Mouse (Mus musculus): ENCODE results near the gene Olr1.

Olr1 gene

DNA sequence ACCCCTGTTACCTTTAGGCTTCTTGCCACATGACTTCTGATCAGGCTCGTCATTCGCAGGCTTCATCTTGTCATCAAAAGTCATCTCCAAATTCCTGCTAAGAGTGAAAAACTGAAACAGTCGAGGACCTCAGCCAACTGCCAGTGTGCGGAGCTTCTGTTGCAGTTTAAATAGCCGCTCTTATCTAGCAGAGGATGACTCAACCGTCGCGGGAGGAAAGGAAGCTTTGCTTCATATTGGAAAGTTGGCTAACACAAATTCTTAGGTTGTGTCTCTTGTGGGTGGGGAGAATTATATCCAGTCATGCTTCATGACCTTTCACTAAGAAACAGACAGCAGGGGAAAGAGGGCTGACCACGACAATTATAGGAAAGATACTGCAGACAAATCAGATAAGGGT lies at the start of gene Olr1:
Olr1 (minus strand) TSS at position 142 of the 400 bp plus-strand sequence.
- no peak for DNase-seq

DNA sequence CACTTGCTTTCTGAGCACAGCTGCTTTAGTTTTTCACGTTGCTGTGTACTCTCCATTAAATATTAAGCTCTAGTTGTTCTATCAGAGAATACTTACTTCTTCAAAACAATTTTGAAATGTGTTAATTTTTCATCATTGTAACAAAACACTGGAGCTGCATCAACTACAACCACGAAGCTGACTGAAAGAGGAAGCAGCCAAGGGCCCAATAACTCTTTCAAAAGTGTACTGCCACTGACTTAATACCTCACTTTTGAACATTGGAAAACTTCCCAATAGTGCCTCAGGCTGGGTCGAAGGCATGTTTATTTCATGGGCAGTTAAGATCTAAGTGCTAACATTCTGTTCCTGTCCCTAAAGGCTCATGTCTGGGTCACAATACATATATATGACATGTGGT lies 41.0 kb upstream of the Olr1 start:
- no peak for DNase-seq

DNA sequence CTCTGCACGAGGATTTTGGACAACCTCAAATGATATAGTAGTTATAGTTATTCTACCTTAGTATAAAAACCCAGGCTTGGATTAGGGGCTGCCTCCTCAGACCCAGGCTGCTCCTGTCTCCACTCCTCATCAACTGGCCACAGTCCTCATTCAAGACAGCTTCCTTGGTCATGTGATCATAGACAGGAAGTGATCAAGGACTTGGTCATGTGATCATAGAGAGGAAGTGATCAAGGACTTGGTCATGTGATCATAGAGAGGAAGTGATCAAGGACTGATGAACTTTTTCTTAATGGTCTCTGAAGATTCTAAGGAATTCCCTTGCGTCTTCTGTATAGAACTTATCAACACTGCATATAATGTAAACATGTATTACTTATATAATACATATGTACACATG lies 40.3 kb upstream of the Olr1 start:
- no peak for DNase-seq

DNA sequence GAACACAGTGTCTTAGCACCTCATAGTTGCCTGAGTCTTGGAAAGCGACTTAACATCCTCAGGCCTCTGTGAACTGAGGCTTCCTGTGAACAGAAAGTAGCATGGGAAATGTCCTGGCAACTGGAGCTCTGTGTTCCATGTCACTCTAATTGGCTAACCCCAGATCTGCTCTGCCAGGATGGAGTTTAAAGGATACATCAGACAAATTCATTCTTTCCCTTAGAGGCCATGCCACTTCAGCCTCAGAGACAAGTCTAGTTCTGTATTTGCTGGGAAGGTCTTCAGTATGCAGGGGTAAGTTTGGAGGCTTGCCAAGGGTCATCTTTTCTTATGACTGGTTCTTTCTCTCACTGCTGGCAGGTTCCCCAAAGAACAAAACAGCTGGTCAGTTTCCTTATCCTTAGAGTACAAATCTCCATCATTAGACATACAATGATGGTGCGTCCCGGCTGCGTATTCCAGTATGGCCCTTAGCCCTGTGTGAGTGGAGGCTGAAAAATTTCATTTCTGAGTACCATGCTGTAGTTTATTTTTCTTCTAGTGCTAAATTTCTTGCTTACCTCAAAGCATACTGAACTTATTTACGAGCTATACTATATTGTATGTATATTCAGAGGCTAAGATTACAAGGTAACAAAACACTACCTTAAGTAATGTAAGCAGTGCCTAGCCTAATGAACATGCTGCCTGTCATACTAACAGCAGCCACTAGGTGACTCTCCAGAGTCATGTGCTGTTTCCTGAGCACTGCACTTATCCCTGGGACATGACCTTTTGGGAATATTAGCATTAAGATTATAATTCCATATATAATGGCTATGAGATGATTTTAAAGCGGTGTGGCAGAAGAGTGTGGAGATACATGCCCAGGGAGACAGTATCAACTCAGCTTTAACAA lies 37.0 kb upstream of the Olr1 start:
- DNase-seq: peak; percentile 73

DNA sequence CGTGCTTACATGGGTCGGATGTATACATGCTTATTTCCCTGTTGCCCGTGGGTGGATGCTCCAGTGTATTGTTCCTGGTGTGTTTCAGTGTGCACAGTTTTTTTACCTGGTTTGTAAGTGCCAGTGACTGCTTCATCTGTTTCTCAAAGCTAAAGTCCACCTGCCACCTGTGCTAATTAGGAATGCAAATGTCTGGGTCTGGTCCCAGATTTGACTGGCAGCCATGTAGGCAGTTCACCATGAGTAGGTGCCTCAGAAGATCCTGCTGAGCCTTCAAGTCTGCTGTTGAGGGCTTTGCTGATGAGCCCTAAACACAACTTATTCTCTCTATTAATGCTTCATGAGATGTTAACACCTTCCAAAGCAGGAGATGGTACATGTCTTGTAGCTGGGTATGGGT lies 35.6 kb upstream of the Olr1 start:
- DNase-seq: no peak

DNA sequence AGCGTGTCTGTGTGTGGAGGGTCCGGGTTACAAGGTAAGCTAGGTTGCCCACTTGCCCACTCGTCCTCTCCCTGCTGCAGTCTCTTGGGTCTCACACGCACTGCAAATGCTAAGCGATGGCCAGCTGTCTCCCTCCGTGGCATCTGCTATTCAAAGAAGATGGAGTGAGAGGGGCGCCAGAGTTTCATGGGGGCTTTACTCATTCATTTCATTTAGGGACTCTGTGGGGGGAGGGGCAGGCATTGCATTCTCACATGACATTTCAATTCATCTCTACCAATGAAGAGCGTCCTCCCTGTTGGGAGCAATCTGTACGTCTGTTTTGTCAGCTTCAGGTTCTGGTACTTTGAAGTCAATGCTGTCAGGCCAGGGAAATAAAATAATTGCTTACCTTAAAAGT lies 35.0 kb upstream of the Olr1 start:
- DNase-seq: no peak

DNA sequence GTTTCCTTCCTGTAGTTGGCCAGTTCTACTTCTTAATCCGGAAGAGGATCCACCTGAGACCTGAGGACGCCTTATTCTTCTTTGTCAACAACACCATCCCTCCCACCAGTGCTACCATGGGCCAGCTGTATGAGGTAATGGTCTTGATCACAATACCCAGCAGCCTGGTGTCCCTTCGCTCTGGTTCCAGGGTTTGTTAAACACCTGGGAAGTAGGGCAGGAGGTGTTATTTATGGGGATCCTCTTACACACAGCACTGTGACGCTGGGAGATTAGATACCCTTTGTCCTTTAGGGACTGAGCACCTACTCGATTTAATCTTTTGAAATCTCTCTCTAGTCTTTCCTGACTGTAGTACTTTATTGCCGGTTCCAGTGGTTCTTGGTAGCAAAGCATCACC lies 31.6 kb upstream of the Olr1 start:
- DNase-seq: no peak

DNA sequence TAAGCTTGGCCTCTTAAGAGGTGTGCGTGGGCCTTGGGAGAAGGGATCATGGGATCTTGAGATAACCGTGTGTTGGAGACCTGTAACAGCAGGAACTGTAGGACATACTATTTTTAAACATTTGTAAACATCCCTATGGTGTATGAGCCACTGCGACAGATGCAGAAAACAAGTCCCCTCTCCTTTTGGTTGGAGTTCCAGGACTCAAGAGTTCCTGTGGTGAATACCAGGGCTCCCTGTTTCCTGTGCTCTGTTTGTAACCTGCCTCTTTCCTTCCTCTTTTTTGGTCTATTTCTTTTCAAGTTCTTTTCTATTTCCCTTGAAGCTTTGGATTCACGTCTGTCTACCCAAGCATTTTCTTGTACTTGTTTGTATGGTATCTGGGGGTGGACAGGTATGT lies 28.8 kb upstream of the Olr1 start:
- DNase-seq: no peak

DNA sequence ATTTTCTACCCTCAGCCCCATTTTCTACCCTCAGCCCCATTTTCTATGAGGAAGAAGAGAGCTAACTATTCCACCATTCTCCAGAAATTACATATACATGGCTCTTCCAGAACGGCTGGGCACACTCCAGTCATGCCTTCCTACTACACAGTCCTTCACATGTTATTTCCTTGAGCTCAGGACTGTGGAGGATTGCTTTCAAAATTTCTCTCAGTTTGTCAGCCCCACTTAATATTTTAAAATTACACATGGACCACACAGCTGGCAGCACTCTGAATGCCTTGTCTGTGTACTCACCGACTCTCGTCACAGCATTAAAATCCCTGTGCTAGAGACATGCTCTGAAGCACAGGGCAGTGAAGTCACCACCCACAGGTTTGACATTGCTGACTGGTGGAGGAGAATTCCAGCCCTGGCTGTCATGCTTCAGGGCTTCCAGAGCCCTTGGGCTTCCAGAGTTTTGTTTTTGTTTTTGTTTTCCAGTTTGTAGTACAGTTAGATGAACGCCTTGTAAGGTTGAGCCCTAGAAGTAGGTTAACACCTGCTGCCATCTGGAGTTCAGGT lies 27.7 kb upstream of the Olr1 start:
- DNase-seq: no peak

DNA sequence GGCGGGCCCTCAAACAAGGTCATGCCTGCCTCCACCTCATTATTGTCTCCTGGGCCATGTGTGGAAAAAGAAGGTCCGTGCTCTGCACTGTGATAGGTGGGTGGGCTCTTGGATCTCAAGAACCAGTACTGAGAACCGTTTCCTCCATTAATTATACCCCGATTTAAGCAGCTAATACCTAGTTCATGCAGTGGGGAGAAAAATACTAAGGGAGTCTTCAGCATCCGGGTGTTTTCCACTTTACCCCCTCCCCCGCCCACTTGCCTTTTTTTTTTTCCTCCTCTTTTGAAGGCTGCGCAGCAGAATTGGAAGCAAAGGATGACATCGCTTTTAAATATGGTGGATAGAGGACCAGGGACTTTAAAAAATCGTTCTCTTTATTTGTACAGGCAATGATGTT lies 27.1 kb upstream of the Olr1 start:
- no peak for DNase-seq

DNA sequence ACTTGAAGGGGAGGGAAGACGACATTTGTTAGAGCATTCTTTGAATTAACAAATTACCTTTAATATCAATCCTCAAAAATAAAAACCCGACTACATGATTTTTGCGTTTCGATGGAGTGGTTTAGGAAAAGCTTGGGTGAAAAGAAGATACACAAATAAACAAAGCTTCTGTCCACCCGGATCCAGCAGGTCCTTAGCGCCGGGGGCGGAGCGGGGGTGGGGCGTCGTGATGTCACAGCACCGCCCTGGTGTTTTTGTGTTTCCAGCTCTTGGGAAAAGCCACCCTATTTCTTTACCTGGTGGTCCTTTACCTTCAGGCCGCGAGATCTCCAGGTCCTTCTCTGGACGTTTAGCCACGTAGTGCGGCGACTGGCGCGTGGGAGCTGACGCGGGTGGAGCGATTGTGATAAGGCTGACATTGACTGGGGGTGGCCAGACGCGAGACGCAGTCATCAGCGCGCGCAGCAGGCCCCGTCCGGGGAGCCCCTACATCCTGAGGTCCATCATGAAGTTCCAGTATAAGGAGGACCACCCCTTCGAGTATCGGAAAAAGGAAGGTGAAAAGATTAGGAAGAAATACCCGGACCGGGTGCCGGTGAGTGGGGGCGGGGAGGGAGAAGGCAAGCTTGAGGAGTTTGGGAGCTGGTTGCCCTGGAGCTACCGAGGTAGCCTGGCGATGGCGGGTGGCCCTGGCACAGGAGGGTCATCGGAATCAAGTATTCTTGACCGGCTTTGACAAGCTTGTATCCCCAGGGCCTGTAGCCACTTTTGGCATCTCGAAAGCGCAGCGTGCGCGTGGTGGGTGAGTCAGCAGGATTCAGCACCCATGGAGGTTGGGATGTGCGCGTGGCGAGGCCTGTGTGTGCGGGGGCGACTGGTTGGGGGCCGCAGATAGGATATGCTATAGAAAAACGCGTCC lies 26.2 kb upstream of the Olr1 start, which contains the start of gene Gabarapl1:
Gabarapl1 (plus strand) TSS at position 219 of the 919 bp plus-strand sequence.
- DNase-seq: peak; percentile 88

DNA sequence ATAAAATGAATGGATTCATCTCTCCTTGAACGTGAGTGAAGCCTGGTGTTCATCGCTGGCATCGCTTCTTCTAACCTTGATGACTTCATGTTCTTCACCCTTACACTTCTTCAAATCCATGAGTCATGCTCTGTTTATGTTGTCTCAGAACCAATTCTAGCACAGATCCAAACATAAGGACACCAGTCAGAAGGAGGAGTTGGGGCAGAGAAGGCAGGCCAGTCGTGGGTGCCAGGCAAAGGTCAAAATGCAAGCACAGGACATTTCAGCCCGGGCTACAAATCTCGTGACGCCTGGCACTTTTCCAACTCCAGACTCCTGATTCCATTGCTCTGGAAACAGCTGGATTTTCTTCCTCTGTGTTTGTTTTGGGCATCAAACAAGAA lies 25.6 kb upstream of the Olr1 start:
- DNase-seq: peak; percentile 85

DNA sequence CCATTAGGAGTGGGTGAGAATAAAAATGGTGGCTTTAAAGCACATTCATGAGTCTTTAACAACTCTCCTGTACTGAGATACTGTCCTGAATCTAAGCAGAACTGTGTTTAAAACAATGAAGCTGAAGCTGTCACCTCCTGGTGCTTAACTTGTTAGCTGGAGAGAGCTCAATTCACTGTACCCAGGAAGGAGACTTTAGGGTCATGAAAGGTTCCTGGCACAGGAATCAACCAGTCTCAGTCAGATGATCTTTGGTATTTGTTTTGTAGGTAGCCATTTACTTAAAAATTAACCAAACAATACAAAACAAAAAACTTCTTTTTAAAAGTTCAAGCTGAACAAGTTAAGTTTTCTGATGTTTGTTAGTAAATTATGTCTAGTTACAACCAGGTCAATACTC lies 23.3 kb upstream of the Olr1 start:
- no peak for DNase-seq

DNA sequence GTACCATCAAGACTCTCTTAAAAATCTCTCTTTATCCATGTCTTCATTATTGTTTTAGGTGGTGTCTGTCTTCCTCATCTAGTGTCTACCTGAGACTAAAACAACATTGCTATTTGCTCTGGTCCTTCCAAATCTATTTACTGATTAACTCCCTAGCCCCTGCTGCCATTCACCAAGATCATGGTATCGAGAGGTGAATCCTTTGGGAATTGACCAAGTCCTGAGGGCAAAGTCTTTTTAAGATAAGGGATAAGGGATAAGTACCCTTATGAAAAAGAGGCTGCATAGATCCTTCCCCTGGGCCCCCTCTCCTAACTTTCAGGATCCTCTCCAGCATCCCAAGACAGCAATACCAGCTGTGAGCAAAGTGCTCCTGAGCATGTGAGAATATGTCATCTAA lies 22.6 kb upstream of the Olr1 start:
- DNase-seq: no peak

DNA sequence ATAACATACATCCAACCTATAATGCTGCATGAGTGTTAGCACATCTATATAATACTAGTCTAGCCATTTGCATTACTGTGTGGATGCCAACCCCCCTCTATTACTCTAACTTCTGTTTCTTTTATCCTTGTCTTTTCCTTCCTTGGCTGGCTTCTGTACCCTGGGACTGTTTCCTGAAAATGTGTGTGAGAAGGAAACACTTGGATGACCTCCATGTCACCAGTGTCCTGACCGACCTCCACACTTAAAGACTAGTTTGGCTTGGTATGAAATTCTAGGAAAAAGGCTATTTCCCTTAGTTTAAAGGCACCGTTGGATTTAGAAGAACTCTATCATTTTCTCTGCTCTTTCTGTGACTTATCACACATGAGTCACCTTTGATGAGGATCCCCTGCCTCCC lies 20.5 kb upstream of the Olr1 start:
- no peak for DNase-seq

DNA sequence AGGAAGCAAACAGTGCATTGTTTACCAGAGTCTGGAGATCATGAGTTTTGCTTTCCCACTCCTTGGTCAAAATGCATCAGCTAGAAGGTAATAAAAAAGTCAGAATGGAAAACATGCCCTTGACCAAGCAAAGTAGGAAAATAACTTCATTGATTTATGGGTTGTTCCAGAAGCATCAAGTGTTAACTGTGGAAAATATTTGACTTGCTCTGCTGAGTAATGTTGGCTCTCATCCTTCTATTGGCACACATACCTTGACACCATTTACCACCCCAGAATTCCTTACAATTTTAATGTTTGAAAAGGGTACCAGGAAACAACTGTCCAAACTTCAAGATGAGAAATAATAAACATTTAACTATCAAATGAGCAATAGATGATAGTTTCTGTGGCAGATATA lies 19.1 kb upstream of the Olr1 start:
- no peak for DNase-seq

DNA sequence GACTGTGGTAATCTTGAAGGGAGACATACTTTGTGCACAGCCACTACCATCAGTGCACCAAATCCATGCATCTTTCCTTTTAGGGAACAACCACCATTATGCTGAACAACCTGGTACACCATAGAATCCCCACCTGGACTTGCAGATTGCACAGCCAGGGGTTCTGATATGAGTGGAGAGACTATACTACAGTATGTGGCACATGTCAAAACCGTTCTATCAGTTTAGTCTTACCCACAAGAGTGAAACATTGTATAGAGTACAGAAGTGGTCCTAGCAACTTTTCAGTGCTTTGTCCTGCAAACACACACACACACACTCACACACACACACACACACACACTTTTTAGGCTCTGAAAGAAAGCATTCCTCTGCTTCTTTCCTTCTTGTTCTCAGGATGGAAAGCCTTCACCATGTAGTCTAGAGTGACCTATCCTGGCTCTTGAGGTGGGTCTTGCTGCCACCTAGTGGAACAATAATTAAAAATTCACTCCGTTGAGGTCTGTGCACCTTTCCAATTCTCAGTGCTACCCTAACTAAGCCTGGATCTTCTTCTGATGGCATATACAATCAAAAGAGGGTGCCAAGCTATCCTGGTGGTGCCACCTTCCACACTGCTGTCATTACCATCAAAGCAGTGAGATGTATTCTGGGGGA lies 10.9 kb upstream of the Olr1 start:
- peak; percentile 58 for DNase-seq

DNA sequence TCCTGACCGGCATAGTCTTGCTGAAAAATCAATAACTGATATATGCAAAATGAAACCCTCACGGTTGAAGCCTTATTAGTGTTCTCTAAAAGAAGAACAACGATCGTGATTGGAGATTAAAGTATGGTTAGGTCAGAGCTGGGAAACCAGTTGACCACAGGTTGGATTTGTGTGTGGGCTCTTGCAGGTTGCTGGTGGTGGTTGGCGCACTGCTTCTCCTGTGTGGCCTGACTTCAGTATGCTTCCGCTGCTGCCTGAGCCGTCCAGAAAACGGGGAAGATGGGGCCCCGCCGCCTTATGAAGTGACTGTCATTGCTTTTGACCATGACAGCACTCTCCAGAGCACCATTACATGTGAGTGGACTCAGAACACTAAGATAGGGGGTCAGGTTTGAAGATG lies 9.4 kb upstream of the Olr1 start:
- no peak for DNase-seq

DNA sequence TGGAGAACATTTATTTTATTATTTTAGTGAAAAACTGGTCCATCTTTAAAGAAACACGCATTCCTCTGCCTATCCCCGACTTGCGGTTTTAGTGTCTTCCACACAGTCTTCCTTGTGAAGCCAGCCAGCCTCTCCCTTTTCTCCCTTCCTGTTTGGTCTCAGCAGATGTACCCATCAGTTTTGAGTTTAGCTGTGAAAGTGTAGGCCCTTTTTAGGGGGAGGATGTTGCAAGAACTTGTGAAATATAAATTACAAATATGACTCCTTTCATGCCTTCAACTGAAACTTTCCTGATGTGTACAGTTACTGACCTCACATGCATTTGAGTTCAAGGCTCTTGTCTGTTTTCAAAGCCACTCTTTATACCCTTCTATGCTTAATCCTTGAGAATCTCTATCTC lies 8.1 kb upstream of the Olr1 start:
- no peak for DNase-seq

DNA sequence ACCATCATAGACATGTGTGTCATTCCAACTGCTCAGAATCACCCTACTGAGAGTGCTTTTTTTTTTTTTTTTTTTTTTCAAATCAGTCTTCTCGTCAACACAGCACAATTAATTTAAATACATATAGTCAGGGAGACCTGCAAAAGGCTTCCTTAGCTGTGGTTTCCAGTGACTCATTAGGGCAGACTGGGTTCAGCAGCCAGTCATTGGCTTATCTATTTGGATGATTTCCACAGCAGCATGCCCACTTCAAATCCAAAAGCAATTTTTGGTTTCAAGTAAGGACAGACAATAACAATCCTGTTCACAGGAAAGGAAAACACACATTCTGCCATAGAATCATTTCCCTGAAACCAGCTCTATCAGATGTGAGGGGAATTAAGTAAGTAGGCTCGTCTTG lies 7.4 kb upstream of the Olr1 start:
- no peak for DNase-seq

DNA sequence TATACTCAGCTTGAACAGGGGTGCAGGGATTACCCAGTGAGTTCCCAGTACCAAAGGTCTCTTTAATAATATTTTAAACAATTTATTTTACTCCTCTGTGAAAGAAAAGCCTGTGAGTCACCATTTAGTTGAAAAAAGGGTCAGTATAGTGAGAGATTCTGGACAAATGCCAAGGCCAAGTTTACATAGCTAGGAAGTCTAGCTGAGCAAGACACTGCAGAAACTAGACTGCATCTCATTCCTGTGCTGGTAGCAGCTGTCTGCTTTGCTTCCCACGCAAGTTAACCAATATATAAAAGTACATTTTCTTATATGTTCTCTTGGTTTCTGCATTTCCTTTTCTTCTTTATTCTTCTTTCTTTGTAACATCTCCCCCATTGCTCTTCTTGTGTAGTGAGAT lies 6.4 kb upstream of the Olr1 start:
- peak; percentile 59 for DNase-seq

DNA sequence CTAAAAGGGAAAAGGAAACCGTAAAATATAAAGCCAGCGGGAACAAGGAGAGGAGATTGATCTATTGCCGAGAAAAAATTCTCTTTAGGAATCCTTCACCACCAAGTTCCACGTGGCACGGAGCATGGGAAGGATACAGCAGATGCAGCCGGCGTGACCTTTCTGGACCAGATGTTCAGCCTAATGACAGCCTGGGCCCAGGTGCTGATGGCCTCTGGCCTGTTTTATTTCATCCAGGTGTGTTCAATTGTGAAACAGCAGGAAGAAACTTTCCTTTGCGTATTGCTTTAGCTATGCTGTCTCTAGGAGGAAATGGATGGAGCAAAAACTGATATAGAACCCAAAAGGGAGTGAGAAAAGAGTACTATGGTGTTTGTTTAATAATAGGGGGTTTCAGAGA lies 5.9 kb upstream of the Olr1 start:
- no peak for DNase-seq

DNA sequence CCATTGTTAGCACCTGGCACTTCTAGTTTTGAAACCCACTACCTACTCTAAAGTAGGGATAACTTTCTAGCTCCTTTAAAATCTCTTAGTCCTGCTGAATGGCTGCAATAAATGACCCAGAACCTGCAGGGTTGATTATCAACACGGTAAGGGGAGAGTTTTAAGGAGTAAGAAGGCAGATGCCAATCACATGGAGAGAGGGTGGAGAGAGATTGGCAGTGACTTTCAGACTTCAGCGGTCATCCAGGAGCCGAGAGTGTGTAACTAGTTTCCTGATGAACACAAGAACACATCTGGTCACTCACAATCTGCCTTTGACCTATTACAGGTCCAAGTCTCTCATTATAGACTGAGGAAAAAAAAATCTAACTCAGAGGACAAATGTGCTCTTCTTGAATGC lies 5.4 kb upstream of the Olr1 start, which contains the start of gene Tmem52b:
Tmem52b (plus strand) TSS at position 189 of the 400 bp plus-strand sequence.
- DNase-seq: no peak
